Mouse (Mus musculus) adrenal gland, postnatal 0 days (tissue): ENCODE data around the gene Hcrtr1. TPM values are rescaled to one million over a fixed set of nuclear protein-coding genes. Genes with fewer than 3 reads are reported as not detected.

ENCODE experiments used
- polyA plus RNA-seq: library from polyadenylated mRNA; unstranded; fragments of >200 nt; fragmentation: Nextera tagmentation; extraction: Ambion mirVana; gene quantifications from 2 replicates; pipeline ENCODE4 v1.2.1, GENCODE M21; 2015

The Hcrtr1 gene
- 0.58 and 1.6 TPM in 2 replicates for polyA plus RNA-seq

GRCm38 (mm10) chr4:130139214-130139492 is at the start of gene Hcrtr1:
Hcrtr1 (minus strand) TSS chr4:130139359.

GRCm38 (mm10) chr4:130175072-130175711 is 36.0 kb upstream of the Hcrtr1 start, which contains the start of gene Tinagl1:
Tinagl1 (minus strand) TSS chr4:130175122.

GRCm38 (mm10) chr4:130102111-130102651 is 37.0 kb downstream of the Hcrtr1 start, which contains the start of gene Pef1:
Pef1 (plus strand) TSS chr4:130102558.

Other genes with a start within 250 kb of the Hcrtr1 start
- 0.10 TPM in 1 of 2 replicates, not detected in the other for gene Spocd1, start 210.1 kb downstream of the Hcrtr1 start, polyA plus RNA-seq
- 2.9 and 4.9 TPM in 2 replicates for gene Adgrb2, start 154.5 kb downstream of the Hcrtr1 start, polyA plus RNA-seq
- 48.4 and 74.4 TPM in 2 replicates for gene Col16a1, start 91.5 kb downstream of the Hcrtr1 start, polyA plus RNA-seq
- 62.6 and 87.6 TPM in 2 replicates for gene Pef1, start 36.8 kb downstream of the Hcrtr1 start, polyA plus RNA-seq
- 33.0 and 59.9 TPM in 2 replicates for gene Tinagl1, start 35.8 kb upstream of the Hcrtr1 start, polyA plus RNA-seq
- gene Gm853, start 83.0 kb upstream of the Hcrtr1 start, polyA plus RNA-seq, result not detected in 2 replicates
- 4.2 and 5.0 TPM in 2 replicates for gene Serinc2, start 139.8 kb upstream of the Hcrtr1 start, polyA plus RNA-seq
- 21.8 and 34.5 TPM in 2 replicates for gene Fabp3, start 169.2 kb upstream of the Hcrtr1 start, polyA plus RNA-seq
- 0.46 TPM in 1 of 2 replicates, not detected in the other for gene Gm10570, start 169.3 kb upstream of the Hcrtr1 start, polyA plus RNA-seq
- gene Zcchc17, start 220.6 kb upstream of the Hcrtr1 start, polyA plus RNA-seq, result 58.9 and 64.2 TPM in 2 replicates
- gene Snrnp40, start 220.8 kb upstream of the Hcrtr1 start, polyA plus RNA-seq, result 55.0 and 76.7 TPM in 2 replicates